Mouse (Mus musculus): ENCODE data around the gene Lmod3. TPM values are rescaled to one million over a fixed set of nuclear protein-coding genes. Genes with fewer than 3 reads are reported as not detected.

Gene Lmod3
- not detected for total RNA-seq (2023)

DNA sequence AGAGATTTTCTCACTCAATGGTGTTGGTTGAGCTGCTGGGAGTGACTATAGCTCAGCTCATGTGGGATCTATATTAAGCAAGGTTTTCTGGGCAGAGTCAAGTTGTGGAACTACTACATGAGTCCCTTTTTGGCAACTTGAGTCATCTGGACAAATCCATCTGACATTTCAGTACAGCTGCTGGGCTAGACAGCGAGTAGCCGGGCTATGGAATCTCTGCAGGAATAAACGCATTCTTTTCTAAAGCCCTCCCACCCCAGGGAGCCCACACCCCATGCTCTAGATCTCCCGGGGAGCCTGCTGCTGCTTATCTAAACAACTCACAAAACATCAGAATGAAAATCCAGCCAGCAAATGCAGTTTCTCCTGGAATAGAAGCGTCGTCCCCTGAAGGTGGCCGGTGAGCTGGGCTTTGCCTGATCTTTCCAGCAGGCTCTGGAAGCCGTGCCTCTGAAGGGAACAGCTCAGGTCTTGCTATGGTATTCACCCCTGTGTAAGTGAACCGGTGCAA lies at the start of gene Lmod3:
Lmod3 (minus strand) TSS at position 49 of the 511 bp plus-strand sequence.

DNA sequence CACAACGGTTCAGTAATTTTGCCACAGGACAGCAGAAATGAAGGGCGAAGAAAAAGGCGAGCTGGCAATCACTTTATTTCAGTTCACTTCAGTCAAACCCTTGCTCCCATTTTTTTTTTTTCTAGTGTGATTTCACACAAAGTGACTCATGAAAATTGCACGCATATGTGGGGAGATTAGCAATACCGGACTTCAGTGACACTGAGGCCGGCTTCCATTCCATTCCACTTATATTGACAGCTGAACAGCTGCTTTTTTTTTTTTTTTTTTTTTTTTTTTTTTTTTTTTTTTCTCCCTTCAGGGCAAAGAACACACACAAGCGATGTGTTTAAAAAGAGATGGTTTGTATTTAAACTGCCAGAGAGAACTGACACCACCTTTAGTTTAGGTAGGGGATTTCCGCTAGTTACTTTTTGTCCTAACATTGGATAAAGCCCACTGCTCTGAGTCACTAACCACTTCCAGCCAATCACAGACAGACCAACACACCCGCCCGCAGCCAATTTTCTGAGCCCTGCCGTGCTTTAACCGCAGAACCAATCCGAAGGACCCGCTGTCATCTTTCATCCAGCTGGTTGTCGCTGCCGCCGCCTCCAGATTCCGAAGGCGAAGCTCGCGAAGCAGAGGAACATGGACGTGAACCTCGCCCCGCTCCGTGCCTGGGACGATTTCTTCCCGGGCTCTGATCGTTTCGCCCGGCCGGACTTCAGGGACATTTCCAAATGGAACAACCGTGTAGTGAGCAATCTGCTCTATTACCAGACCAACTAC lies 42.2 kb downstream of the Lmod3 start, which contains the start of gene Arl6ip5:
Arl6ip5 (plus strand) TSS at position 499 of the 771 bp plus-strand sequence.

DNA sequence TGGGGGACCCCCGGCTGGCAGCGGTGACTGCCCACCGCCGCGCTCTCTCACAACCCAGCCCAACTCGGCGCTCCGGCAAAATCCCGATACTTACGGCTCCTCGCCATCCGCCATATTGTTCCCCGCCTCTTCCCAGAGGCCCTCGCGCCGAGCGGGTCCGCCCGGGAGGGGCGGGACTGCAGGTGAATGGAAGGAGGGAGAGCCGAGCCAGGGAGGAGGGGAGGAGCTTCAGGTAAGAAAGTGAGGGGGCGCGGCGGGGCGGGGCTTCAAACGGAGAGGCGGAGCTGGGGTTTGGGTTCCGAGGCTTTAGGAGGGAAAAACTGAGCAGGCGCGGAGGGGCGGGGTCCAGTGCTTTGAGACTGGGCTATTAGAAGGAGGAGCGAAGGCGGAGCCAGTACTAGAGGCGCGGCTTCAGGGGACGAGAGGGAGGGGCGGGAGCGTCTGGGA lies 47.1 kb downstream of the Lmod3 start, which contains the start of gene Uba3:
Uba3 (minus strand) TSS at position 209 of the 447 bp plus-strand sequence.

Other genes with a start within 250 kb of the Lmod3 start
- not detected for gene Fam19a4, start 192.3 kb downstream of the Lmod3 start, total RNA-seq (2023)
- gene Eogt, start 103.6 kb downstream of the Lmod3 start, total RNA-seq (2023), result 10 to 100 TPM; 11.9 to 14.2 TPM
- 10 to 100 TPM; 55.0 to 58.1 TPM for gene Tmf1, start 73.6 kb downstream of the Lmod3 start, total RNA-seq (2023)
- 10 to 100 TPM; 31.5 to 32.9 TPM for gene Uba3, start 47.1 kb downstream of the Lmod3 start, total RNA-seq (2023)
- gene Arl6ip5, start 42.1 kb downstream of the Lmod3 start, total RNA-seq (2023), result 100 to 1,000 TPM; 178 to 191 TPM